Mouse (Mus musculus) olfactory bulb, adult 2 months (tissue): ENCODE data around the gene Lmcd1.

ENCODE experiments used
- CTCF ChIP-seq: fragments of 200-500 bp; IDR thresholded peaks from 2 replicates; pipeline ENCODE4 v1.5.1; 2012; ENCODE audit warnings: low read depth, mild to moderate bottlenecking, low read length, moderate library complexity; ENCODE audit not compliant: insufficient read depth
- POLR2A ChIP-seq: fragments of 200-500 bp; IDR thresholded peaks from 2 replicates; pipeline ENCODE4 v1.6.1; 2012; ENCODE audit warnings: mild to moderate bottlenecking, low read depth, low read length, moderate library complexity; ENCODE audit not compliant: insufficient read depth

DNA sequence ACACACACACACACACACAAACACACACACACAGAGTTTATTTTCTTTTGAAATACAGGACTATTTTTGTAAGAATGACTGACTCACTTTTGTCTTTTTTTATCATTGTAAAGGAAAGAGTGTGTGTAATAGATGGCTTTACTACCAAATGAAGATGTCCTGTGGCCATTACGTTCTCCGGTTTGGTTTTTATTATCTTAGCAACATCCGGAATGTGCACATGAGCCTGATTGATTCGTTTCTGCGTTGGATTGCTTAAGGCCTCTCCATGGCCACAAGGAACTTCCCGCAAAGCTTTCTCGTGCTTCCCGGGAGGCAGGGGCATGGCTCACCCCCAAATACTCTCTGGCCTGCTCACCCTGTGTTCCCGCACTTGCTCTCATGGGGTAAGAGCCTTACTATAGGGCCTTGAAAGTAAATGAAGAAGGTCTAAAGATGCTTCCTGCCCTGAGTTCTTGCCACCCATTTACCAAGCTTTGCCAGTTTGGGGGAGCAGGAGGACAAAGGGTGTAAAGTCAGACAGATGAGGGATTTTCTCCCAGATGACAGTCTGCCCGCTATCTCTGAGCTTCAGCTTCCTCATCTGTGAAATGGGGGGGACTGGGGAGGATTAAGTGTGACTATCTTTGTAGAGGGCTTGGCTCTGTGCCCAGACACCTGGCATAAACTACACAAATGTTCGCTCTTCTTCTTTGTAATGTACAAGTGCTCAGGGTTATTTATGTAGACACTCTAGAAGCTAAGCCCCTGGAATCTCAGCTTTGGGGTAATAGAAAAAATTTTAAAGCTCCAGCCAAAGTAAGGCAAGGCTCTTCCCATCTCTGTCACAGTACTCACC is 18.0 kb upstream of the Lmcd1 start:
- no peak for TF ChIP-seq POLR2A
- TF ChIP-seq CTCF, result no peak
